9 mouse cellular contexts compared by ENCODE assay signal in the genomic region with DNA sequence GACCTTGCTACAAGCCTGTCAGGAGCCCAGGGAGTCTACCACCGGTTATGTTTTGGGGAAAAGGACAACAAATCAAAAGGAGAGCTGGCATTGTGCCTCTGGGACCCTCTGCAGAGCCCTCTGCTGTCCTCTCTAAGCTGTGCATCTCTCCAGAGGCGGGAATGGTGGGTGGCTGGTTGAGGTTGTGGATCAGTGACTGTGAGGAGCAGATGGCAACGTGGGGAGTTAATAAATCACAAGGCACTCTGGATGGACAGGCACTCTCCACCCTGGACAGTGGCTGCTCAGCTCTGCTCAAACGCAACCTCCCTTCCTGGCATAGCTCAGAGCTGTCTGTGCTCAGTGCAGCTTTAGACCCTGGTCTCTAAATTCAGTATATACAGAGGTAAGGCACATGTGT.
DNase-seq lines count a peak whose midpoint lies in the region; ATAC-seq and TF ChIP-seq lines count a peak whose summit lies in the region.
"Had no signal": no experiment of that assay in that cellular context is flagged by ENCODE, and none has a peak within 500 bp of the region (broad histone marks: within the 10 kb centered on the region; RNA-seq: fewer than 3 reads in every experiment).

No protein-coding gene starts in this region.

- 12% methylated on average over 4 of the region's 4 CpGs for WGBS in kidney, postnatal 0 days
- 31% methylated on average over 4 of the region's 4 CpGs for WGBS in stomach, postnatal 0 days

- no peaks in the 10 kb centered on the region for H3K27me3 ChIP-seq in kidney, postnatal 0 days (ENCODE audit: insufficient read depth, low read length)
- H3K27me3 ChIP-seq in stomach, postnatal 0 days (ENCODE audit: control insufficient read depth, insufficient read depth, low read length) = no peaks in the 10 kb centered on the region

- H3K4me2 ChIP-seq in kidney, postnatal 0 days (ENCODE audit: low read length) = no peak overlapping the region
- no peak overlapping the region for H3K4me2 ChIP-seq in stomach, postnatal 0 days (replicated peaks; ENCODE audit: low read depth)

- peak; percentile 15 for DNase-seq in adrenal gland, postnatal 10 days
- no peak for DNase-seq in adrenal gland, adult 2 months
- DNase-seq in kidney, postnatal 0 days (ENCODE audit: low spot score) = peak; percentile 57
- no peak for DNase-seq in kidney, adult 11 months
- DNase-seq in ovary, postnatal 14 days (ENCODE audit: low spot score) = peak; percentile 6
- DNase-seq in ovary, adult 18-20 months (ENCODE audit: low spot score) = no peak
- DNase-seq in stomach, postnatal 0 days (ENCODE audit: low spot score) = no peak
- DNase-seq: right cerebral cortex, postnatal 14 days had no signal

- peak; percentile 53; the same call in 1 of the 2 replicates for TF ChIP-seq CTCF in kidney, postnatal 0 days (IDR thresholded peaks at IDR 0.05; ENCODE audit: low read depth)
- TF ChIP-seq CTCF in stomach, postnatal 0 days (IDR thresholded peaks at IDR 0.05; ENCODE audit: low read depth) = peak; percentile 46

- H3K9me3 ChIP-seq in kidney, postnatal 0 days (replicated peaks; ENCODE audit: low read length) = no peaks in the 10 kb centered on the region
- no peaks in the 10 kb centered on the region for H3K9me3 ChIP-seq in stomach, postnatal 0 days (ENCODE audit: control insufficient read depth, low read length)

- no peaks in the 10 kb centered on the region for H3K36me3 ChIP-seq in kidney, postnatal 0 days (ENCODE audit: insufficient read depth, low read length)
- H3K36me3 ChIP-seq in stomach, postnatal 0 days (ENCODE audit: control insufficient read depth, insufficient read depth, low read length) = no peaks in the 10 kb centered on the region

- H3K4me3 ChIP-seq in kidney, postnatal 0 days (replicated peaks; ENCODE audit: low read depth, low read length) = no peak overlapping the region
- no peak overlapping the region for H3K4me3 ChIP-seq in stomach, postnatal 0 days (ENCODE audit: low read depth, low read length)

- no peaks in the 10 kb centered on the region for H3K4me1 ChIP-seq in kidney, postnatal 0 days (replicated peaks; ENCODE audit: insufficient read depth, low read length)
- no peaks in the 10 kb centered on the region for H3K4me1 ChIP-seq in stomach, postnatal 0 days (replicated peaks; ENCODE audit: control insufficient read depth, insufficient read depth)

- no peak overlapping the region for H3K9ac ChIP-seq in kidney, postnatal 0 days (ENCODE audit: low read depth, low read length)
- H3K9ac ChIP-seq in stomach, postnatal 0 days (ENCODE audit: low read length) = no peak overlapping the region

- TF ChIP-seq EP300 in stomach, postnatal 0 days (optimal IDR thresholded peaks at IDR 0.05) = no peak

- H3K27ac ChIP-seq in kidney, postnatal 0 days = no peak overlapping the region
- no peak overlapping the region for H3K27ac ChIP-seq in stomach, postnatal 0 days (replicated peaks)

- peak; percentile 65; the same call in 1 of the 2 replicates for ATAC-seq in kidney, postnatal 0 days (replicated peaks; ENCODE audit: low FRiP score, low read depth)
- ATAC-seq in stomach, postnatal 0 days (ENCODE audit: low FRiP score, low TSS enrichment) = no peak
- no peak for ATAC-seq in activated CD4-positive, CD25-positive, alpha-beta regulatory T cell, adult 4 months

Comparison
In these comparisons a context has a peak if more than half of its experiments do, and no peak if none do; other contexts are left out.
1. DNase-seq: peak in adrenal gland, postnatal 10 days (single experiment), kidney, postnatal 0 days (single experiment) and ovary, postnatal 14 days (single experiment); none in adrenal gland, adult 2 months (single experiment), kidney, adult 11 months (single experiment), ovary, adult 18-20 months (single experiment) and stomach, postnatal 0 days (single experiment).